Mouse (Mus musculus) embryo, embryonic 9.5 days (tissue): ENCODE data around the gene Slc9a1.

Experiments
- DNase-seq: peaks from one replicate; pipeline ENCODE4 v3.0.0-alpha.2; 2017; ENCODE audit errors: extremely low spot score

Slc9a1 gene

DNA sequence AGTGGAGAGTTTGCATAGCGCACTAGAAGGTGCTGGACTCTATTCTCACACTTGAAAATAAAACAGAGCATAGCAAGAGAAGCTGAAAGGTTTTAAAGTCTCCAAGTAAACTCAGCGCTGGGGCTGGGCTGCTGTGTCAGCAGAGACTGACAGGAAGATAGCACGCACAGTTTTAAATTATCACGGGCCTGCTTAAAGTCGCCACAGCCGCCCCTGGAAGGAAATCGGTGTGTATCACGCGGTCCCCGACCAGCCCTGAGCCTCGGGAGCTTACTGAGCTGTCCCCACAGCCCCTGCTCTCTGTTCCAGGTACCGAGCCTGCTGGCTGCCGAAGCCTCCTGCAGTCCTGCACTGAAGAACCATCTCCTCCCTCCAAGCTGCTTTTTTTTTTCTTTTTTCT, 32.5 kb downstream of the Slc9a1 start:
- DNase-seq = no peak

DNA sequence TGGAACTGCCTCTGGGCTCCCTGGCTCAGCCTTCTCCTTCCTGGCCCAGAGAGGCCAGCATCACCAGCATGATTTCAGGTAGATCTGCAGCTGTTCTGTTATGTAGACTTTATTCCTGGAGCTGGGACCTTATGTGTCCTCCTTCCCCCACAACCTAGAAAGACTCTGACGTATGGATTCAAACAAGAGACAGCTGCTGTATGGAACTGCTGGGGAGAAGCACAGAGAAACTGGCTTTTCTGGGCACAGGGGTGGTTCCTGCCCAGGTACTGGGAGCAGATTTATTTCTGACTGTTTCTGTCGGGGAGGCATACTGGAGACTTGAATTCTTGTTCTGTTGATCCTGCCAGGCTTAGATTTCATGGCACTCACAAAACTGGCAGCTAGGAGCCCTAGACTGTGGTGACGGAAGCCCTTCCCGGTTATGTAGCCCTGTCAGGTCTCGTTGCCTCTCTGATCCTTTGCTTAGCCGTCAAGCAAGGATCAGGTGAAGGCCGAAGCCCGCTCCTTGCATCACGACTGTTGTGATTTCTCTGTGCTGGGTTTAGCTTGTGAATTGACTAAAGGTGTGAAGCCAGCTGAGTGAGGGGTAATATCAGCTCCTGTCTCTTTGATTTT, 34.2 kb downstream of the Slc9a1 start:
- no peak for DNase-seq

DNA sequence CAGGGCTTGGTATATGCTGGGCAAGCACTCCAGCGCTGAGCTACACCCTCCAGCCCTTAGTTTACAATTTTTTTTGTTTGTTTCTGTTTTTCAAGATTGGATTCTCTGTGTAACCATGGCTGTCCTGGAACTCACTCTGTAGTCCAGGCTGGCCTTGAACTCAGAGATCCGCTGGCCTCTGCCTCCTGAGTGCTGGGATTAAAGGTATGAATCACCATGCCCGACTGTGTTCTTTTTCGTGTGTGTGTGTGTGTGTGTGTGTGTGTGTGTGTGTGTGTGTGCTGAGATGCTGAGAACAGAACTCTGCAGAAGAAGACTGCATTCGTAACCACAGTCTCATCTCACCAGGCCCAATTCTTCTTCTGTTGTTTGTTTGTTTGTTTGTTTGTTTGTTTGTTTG, 34.8 kb downstream of the Slc9a1 start:
- no peak for DNase-seq

DNA sequence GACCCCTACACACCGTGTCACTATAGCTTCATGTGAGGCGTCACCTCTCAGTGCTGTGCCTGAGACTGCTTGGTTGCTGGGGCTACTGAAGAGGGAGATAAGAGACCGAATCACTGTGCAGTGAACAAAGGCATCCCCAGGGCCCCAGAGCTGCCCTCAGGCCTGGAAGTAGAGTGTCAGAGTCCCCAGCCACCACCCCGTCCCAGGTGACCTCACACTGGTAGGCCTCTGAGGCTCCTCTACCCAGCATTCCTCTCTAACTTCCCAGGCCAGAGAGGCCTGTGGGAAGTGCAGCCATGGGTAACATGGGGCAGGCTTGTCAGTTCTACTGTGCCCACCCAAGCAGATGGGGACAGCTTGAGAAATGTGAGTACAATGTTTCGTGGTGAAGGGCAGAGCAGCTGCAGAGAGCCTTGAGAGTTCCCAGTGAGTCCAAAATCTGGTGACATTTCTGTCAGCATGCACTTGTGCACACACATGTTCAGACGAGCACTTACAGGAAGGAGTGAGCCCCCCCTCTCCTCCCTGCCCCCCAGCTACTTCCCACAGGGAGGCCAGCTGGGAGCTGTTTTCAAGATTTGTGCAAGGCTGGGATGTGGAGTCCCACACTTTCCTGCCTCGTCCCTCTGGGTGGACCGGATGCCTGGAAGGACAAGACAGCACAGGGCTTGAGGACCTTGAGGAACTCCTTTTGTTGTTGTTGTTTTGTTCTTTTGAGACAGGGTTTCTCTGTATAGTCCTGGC, 37.0 kb downstream of the Slc9a1 start:
- no peak for DNase-seq

DNA sequence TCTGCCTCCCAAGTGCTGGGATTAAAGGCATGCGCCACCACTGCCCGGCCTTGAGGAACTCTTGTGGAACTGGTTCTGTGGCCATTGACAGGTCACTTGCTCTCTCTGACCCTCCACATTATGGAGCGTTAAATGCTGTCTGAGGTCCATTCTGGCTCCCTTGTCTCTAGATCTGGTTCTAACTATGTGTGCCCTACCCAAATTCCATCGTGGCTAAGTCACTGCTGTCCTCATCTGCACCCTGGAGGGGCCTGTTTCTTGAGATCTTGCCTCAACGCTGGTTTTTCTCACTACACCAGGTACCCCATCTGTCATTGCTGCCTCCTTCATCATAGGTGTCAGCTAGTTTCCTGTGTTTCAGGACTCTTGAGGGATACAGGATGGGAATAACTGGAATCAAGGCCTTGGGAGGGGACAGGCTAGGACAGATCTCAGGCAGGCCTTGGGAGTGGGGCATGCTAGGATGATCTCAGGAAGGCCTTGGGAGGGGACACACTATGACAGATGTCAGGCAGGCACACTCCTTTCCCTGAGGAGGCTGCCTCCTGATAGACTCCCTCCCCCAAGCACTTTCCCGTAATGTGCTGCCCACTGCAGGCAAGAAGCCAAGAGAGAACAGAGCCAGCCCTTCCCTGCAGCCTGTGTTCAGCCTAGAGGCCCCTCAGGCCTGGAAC, 37.7 kb downstream of the Slc9a1 start:
- DNase-seq = no peak

DNA sequence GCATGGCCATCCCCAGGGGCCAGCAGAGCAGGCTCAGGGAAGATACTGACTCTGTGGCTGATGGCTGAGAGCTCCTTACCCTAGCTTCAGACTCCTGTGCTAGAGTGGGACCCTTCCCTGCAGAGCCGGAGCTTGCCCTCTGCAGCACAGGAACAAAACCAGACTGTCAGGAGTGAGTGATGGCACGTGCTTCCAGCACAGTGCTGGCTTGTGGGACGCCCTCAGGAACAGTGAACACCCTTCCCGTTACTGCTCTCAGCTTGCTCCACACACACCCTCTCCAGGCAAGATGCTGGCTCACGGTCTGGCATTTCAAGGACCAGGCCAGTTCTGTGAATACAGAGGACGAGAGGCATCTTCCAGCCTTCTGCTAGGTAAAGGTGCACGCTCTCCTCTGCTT, 38.5 kb downstream of the Slc9a1 start:
- DNase-seq = no peak

DNA sequence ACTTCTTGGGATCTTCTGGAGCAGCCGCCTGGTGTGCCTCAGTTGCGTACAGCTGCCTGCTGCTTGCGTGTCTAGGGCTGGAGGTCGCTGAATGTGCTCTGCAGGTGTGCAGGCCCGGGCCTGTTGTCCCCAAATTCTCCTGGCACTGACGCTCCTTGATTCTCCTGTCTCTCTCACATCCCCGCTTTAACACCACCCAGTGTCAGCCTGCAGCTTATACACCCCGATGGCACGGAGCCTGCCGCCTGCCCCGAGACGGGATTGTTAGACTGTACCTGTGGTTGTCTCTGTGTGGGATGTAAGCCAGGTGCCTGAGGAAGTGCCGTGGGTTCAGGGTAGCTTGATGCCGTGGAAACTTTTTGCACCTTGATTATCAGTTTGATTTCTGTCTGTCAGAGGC, 41.5 kb downstream of the Slc9a1 start:
- DNase-seq = no peak

DNA sequence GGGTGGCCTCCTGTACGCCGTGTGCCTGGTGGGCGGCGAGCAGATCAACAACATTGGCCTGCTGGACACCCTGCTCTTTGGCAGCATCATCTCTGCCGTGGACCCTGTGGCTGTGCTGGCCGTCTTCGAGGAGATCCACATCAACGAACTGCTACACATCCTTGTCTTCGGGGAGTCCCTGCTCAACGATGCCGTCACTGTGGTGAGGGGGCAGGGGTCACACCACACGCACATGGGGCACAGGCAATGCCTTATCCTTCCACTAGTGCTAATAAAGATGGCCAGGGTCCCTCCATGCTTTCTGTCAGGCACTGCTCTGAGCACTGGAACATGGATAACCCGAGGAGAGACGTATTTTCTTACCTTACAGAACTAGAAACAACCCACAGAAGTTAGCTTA, 42.6 kb downstream of the Slc9a1 start:
- DNase-seq = no peak

DNA sequence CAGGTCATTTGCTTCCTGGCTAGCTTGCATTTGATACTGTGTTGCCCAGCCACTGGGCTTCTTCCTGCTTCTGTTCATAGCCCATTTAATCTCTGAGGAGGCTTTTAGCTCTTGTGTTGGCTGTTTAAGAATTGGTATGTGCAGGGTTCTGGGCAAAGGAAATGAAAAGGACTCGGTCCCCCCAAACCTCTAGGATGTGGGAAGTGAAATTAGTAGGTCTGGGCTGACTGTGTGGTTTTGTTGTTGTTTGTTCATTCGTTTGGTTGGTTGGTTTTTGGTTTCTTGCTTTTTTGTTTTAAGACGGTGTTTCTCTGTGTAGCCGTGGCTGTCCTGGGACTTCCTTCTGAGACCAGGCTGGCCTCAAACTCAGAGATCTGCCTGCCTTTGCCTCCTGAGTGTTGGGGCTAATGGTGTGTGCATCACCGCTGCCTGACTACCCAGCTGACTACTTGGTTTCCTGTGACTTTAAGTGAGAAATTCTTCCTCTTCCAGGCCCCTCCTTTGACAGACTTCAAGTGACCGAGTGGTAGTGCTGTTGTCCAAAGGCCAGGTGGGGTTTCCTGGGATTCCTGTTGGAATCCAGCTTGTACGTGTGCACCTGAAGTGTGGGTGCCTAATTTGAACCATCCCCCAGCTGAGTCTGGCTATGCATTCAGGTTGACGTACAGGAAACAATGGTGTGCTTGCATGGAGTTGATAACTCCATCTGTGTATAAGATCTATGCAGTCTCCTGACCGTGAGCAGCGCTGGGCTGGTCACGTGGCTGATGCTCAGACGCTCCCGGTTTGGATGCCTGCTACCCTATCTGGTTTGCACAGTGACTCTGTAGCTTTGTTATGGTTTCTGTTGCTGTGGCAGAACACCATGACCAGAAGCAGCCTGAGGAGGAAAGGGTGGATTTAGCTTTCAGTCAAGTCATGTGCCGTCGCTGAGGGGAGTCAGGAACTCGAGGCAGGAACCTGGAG, 43.4 kb downstream of the Slc9a1 start:
- DNase-seq = no peak

DNA sequence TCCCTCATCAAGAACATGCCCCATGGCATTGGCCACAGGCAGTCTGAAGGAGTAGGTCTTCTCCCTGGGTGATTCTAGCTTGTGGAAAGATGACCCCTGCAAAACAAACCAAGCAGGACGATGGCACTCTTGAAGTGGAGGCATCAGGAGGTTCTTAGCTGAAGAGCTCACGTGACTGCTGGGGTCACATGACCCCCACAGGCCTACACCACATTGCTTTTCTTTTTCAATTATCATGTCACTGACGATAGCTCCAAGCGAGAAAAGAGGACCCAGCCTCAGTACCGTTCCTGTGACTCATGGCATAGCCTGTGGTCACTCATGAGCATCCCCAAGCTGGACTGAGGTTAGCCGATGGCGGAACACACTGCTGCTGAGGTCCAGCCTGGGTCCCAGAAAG, 44.1 kb downstream of the Slc9a1 start:
- no peak for DNase-seq

DNA sequence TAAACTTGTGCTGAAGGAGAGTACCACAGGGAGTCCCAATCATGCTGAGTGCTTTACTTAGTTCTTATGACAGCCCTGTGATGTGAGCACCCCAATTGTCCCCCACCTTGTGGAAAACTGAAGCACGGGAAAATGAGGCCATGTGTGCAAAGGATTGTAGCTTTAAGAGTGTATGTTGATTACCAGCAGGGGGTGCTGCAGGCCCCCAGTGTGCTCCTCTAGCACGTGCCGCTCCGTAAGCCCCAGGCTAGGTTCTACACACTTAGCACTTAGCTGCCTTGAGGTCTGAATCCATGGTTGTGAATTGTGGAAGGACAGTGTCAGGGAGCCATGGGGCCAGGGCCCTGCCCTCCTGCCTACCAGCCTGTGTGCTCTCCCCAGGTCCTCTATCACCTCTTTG, 45.4 kb downstream of the Slc9a1 start:
- no peak for DNase-seq

DNA sequence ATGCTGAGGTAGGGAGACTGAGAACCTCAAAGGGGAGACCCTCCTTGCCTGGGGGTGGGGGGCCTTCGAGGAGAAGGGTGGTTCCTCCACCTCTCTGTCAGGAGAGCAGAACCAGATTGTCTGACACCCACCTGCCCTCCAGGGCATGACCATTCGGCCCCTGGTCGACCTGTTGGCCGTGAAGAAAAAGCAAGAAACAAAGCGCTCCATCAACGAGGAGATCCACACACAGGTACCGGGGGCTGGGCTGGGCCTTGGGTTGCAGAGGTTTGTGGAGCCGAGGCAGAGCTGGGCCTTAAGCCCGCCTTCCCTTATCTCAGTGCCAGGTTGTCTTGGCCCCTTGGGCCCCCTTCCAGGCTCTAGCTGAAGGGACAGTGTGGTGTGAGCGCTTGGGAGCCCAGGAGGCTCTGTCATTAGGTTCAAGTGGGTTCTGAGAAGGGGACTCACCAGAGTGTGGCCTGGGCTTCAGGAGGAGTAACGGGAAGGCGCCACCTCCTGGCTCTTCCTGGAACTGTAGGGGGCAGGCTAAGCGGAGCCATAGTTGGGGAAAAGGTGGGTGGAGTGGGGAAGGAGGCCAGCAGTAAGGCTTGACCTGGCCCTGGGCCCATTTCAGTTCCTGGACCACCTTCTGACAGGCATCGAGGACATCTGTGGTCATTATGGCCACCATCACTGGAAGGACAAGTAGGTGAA, 50.0 kb downstream of the Slc9a1 start:
- DNase-seq = peak; percentile 61

DNA sequence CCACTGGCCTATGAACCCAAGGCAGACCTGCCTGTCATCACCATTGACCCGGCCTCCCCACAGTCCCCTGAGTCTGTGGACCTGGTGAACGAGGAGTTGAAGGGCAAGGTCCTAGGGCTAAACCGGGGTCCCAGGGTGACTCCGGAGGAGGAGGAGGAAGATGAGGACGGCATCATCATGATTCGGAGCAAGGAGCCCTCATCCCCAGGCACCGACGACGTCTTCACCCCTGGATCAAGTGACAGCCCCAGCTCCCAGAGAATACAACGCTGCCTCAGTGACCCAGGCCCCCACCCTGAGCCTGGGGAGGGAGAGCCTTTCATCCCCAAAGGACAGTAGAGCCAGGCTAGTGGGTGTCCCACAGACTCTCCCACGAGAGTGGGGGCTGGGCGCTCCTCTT, 52.5 kb downstream of the Slc9a1 start:
- no peak for DNase-seq

DNA sequence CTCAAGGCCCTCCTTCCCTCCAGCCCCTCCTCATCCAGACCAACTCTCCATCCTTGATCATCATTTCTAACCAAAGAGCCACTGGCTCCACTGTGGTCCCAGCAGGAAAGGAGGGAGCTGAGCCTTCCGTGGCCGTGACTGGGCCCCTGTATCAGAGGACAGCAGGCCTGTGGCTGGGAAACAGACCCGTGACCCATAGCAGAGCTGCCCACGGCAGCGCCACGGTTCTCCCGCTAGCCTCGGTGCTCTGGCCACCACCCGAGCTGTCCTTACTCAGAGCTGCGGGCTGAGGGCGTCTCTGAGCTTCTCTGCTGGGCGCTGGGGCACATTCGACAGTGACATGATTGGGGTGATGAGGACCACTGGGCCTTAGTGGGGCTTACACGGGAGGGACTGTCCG, 53.1 kb downstream of the Slc9a1 start:
- DNase-seq = no peak

DNA sequence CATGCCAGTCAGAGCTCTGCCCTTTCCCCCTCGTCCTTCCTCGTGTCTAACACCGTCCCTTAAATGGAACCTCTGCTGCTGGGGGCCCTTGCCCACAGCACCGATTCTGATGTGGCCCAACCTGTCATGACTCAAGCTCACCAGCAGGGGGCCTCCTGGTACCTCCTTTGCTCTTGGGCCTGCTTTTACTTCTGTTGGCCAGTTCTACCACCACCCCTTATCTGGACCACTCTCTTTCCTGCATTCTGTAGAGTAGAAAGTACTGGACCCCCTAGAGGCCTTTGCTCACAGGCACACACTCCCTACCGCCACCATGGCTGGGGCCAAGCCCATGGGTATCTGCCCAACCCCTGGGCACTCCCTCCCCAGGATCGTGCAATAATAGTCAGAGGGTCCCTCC, 53.6 kb downstream of the Slc9a1 start:
- peak; percentile 55 for DNase-seq

DNA sequence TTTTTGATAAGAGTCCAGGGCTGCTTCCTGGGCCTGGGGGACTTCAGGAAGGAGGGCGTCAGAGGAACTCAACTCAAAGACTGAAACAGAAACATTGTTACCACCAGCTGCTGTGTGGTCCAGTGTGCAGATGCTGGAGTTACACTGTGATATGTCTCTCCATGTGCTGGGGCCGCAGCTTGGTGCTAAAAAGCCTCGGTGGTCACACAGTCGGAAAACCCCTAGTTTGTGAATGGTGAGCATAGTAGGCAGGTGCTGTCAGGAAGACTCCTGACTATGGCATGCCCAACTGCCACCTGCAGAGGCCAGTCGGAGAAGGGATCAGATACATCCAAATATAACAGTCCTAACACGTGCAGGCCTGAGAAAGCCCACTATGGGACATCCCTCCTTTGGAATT, 54.2 kb downstream of the Slc9a1 start:
- no peak for DNase-seq

DNA sequence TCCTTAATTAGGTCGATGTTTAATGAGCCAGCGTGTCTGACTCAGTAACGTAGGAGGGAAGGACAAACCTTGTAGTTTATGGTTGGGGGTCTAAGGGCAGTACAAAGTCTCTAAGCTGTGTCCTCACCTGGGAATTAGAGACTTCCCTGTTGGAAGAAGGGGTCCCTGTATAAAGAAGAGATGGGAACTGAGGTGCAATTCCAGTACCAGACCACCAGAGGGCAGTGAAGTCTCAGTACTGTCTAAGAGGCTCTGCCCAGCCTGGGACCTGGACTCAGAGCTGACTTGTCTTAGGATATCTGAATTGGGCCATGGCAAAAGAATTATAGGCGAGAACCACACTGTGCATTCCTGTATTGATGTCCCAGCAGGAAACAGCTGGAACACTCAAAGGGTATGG, 54.6 kb downstream of the Slc9a1 start:
- DNase-seq = peak; percentile 70

DNA sequence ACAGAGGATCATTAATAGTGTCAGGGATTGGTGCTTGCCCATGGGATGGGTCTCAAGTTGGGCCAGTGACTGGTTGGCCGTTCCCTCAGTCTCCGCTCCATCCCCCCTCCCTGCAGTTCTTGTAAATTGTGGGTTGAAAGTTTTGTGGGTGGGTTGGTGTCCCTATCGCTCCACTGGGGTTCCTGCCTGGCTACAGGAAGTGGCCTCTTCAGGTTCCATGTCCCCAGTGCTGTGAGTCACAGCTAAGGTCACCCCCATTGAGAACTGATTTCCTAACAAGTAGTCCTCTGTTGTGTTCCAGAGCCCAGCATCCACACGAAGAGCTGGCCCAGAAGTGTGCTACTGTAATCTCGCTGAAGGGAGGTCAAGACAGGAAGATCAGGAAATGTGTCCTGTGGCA, 56.6 kb downstream of the Slc9a1 start:
- DNase-seq = no peak

DNA sequence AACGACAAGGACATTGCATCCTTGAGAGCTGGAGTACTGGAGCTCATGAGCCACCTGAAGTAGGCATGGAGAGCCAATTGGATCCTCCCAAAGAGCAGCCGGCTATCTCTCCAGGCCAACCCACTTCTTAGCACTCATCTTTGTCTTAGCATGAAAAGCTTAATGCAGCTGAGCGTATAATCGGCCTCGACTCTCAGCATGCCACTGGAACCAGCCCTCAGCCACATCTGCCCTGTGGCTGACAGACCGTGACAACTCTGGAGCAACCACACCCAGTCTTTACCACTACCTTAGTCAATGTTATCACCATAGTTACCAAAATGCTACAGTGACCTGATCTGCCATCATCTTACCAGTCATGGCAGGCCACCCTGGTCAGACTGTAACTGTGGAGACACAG, 62.0 kb downstream of the Slc9a1 start:
- no peak for DNase-seq

DNA sequence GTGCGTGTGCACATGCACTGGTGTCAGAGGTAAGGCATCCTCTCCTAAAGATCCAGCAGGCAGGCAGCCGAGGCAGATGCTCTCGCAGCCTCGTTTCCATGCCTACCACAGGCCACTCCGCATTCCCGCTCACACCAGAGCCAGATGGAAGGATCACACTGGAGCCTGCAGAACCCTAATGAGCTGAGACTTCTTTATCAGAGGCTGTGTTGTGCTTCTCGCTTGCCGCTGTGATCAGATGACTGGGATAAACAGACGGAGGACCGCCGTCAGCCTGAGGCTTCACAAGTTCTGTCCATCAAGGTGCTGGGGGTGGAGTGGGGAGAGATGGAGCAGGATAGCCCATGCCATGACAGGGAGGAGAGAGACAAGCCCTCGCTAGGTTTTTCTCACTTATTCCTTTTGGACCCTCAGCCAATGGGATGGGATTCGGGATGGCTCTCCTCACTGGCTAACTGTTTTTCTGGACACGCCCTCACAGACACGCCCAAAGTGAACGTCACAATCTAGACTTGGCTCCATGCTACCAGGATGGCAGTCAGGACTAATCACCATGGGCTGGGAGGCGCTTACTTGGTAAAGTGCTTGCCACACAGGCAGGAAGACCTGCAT, 63.2 kb downstream of the Slc9a1 start:
- DNase-seq = peak; percentile 42

DNA sequence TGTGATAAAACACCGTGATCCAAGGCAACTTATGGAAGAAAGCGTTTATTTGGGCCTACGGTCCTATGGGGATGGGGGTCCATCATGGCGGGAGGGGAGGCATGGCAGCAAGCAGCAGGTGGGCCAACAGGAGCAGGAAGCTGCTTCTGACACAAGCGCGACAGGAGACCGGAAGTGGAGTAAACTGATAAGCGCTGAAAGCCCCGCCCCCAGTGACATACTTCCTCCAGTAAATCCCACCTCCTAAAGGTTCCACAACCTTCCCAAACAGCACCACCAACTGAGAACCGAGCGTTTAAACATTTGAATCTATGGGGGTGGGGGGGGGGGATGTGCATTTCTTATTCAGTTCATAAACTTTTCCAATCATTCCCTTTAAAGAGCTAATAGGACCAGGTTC, 66.4 kb downstream of the Slc9a1 start:
- no peak for DNase-seq
